Mouse (Mus musculus) myocyte (in vitro differentiated cells): ENCODE data around the gene Dzip1l. TPM values are rescaled to one million over a fixed set of nuclear protein-coding genes. Genes with fewer than 3 reads are reported as not detected.
A peak's percentile ranks its signal among the peaks of the same experiment; 100 is the strongest.
"Not testable (repeated sequence)": the region's sequence is repeated elsewhere in the genome, so short reads cannot be mapped to it uniquely, and the experiment has no call there.

Experiments used
- H3K27me3 ChIP-seq: one replicate; pipeline ENCODE4 v1.6.1; 2011; ENCODE audit not compliant: control insufficient read depth, insufficient read depth, insufficient read length
- H3K36me3 ChIP-seq: one replicate; pipeline ENCODE4 v1.6.1; 2011; ENCODE audit not compliant: control insufficient read depth, insufficient read depth
- H3K4me2 ChIP-seq: one replicate; pipeline ENCODE4 v1.6.1; 2011; ENCODE audit warnings: low read depth, control low read depth
- H3K4me3 ChIP-seq: one replicate; pipeline ENCODE4 v1.5.1; 2011; ENCODE audit warnings: mild to moderate bottlenecking, control low read depth, moderate library complexity
- H3K79me2 ChIP-seq: one replicate; pipeline ENCODE4 v1.6.1; 2011; ENCODE audit not compliant: control insufficient read depth, insufficient read depth
- H3ac ChIP-seq: one replicate; pipeline ENCODE4 v1.6.1; 2011; ENCODE audit not compliant: control insufficient read depth, insufficient read length
- CEBPB ChIP-seq: IDR thresholded peaks from 2 replicates; pipeline ENCODE4 v1.6.1; 2011; ENCODE audit warnings: mild to moderate bottlenecking, moderate library complexity; ENCODE audit not compliant: poor library complexity, insufficient read depth, severe bottlenecking
- E2F4 ChIP-seq: IDR thresholded peaks from one replicate; pipeline ENCODE4 v1.6.1; 2011; ENCODE audit warnings: mild to moderate bottlenecking, control low read depth, moderate library complexity; ENCODE audit not compliant: insufficient read depth
- MAX ChIP-seq: IDR thresholded peaks from one replicate; pipeline ENCODE4 v1.6.1; 2011; ENCODE audit warnings: low read depth, mild to moderate bottlenecking, control low read depth
- MYOD1 ChIP-seq, 3 experiments: IDR thresholded peaks; one replicate each; pipeline ENCODE4 v1.6.1; 2011; ENCODE audit warnings: control low read depth in 2 of 3, low read depth in 2 of 3, mild to moderate bottlenecking in 2 of 3, moderate library complexity in 1 of 3; ENCODE audit not compliant: insufficient read length in 2 of 3, control insufficient read depth in 1 of 3
- MYOG ChIP-seq, 3 experiments: IDR thresholded peaks; one replicate each; pipeline ENCODE4 v1.6.1; 2011; ENCODE audit warnings: control low read depth in 2 of 3, low read depth in 2 of 3, mild to moderate bottlenecking in 2 of 3; ENCODE audit not compliant: insufficient read length in 2 of 3, control insufficient read depth in 1 of 3, insufficient read depth in 1 of 3
- POLR2A ChIP-seq: IDR thresholded peaks from one replicate; pipeline ENCODE4 v1.6.1; 2011; ENCODE audit warnings: low read depth, mild to moderate bottlenecking, control low read depth, moderate library complexity; ENCODE audit not compliant: insufficient read length
- POLR2AphosphoS2 ChIP-seq: IDR thresholded peaks from one replicate; pipeline ENCODE4 v1.6.1; 2011; ENCODE audit warnings: low read depth, control low read depth; ENCODE audit not compliant: insufficient read length
- REST ChIP-seq: IDR thresholded peaks from one replicate; pipeline ENCODE4 v1.6.1; 2011; ENCODE audit warnings: mild to moderate bottlenecking, control low read depth, moderate library complexity; ENCODE audit not compliant: insufficient read depth, insufficient read length
- SRF ChIP-seq: IDR thresholded peaks from one replicate; pipeline ENCODE4 v1.6.1; 2011; ENCODE audit warnings: low read depth; ENCODE audit not compliant: control insufficient read depth, insufficient read length
- TCF12 ChIP-seq: IDR thresholded peaks from one replicate; pipeline ENCODE4 v1.6.1; 2011; ENCODE audit warnings: mild to moderate bottlenecking, control low read depth; ENCODE audit not compliant: poor library complexity, insufficient read depth, severe bottlenecking
- TCF3 ChIP-seq: IDR thresholded peaks from one replicate; pipeline ENCODE4 v1.6.1; 2011; ENCODE audit warnings: low read depth, control low read depth; ENCODE audit not compliant: insufficient read length
- USF1 ChIP-seq: IDR thresholded peaks from one replicate; pipeline ENCODE4 v1.6.1; 2011; ENCODE audit warnings: low read depth, mild to moderate bottlenecking, control low read depth, moderate library complexity
- polyA plus RNA-seq: library from polyadenylated mRNA; unstranded; fragments of >200 nt; fragmentation: generic; extraction: Trizol; gene quantifications from one replicate; pipeline ENCODE4 v1.2.1, GENCODE M21; 2012; ENCODE audit warnings: missing spikeins

Gene Dzip1l
- 6.5 TPM for polyA plus RNA-seq

- peaks cover 47% of the 10 kb centered on the region for H3K79me2 ChIP-seq
- no peaks in the 10 kb centered on the region for H3K27me3 ChIP-seq
- TF ChIP-seq TCF3 = no peak
- TF ChIP-seq E2F4 = no peak
- TF ChIP-seq MYOG (IDR thresholded peaks at IDR 0.05; ENCODE audit: control insufficient read depth in 1 of 3, insufficient read depth in 1 of 3, insufficient read length in 2 of 3, low read depth in 2 of 3) = no peak
- TF ChIP-seq POLR2A = peak; percentile 79
- no peak for TF ChIP-seq MAX
- no peak for TF ChIP-seq MYOD1 (IDR thresholded peaks at IDR 0.05; ENCODE audit: control insufficient read depth in 1 of 3, insufficient read length in 2 of 3, low read depth in 2 of 3)
- no peak for TF ChIP-seq TCF12
- TF ChIP-seq SRF = no peak
- TF ChIP-seq REST = no peak
- TF ChIP-seq POLR2AphosphoS2 = peak; percentile 71
- H3ac ChIP-seq = peak within 1 kb of the TSS; percentile 36
- H3K4me3 ChIP-seq = peak within 1 kb of the TSS; percentile 87
- H3K4me2 ChIP-seq = peak within 1 kb of the TSS; percentile 66
- H3K36me3 ChIP-seq = no peaks in the 10 kb centered on the region
Observed at GRCm38 (mm10) chr9:99629281-99630011, at the start of gene Dzip1l. Gene Dzip1l, plus strand, starts transcription at chr9:99629496.

DNA sequence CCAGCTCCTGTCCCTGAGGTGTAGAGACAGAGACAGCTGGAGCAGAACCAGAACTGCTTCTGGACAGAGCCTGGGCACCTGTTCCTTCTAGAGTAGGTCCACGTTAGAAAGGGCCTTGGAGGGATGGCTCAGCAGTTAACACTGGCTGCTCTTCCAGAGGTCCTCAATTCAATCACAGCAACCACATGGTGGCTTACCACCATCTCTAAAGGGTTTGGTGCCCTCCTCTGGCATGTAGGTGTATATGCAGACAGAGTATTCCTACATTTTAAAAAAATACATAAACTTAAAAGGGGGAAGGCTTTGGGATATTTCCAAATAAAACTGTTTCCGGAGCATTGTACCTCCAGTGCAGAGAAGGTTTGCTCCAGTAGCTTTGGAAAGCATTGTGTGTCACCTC lies 48.6 kb upstream of the Dzip1l start:
- no peak overlapping the region for H3K4me3 ChIP-seq
- peaks cover 12% of the 10 kb centered on the region for H3K36me3 ChIP-seq
- TF ChIP-seq SRF (no peak), TCF12 (no peak), MYOD1 (IDR thresholded peaks at IDR 0.05; ENCODE audit: control insufficient read depth in 1 of 3, insufficient read length in 2 of 3, low read depth in 2 of 3) (no peak), POLR2AphosphoS2 (no peak), POLR2A (no peak), TCF3 (no peak), MYOG (IDR thresholded peaks at IDR 0.05; ENCODE audit: control insufficient read depth in 1 of 3, insufficient read depth in 1 of 3, insufficient read length in 2 of 3, low read depth in 2 of 3) (no peak), MAX (no peak), E2F4 (no peak), REST (no peak)
- H3K27me3 ChIP-seq = no peaks in the 10 kb centered on the region
- no peak overlapping the region for H3K4me2 ChIP-seq
- peaks cover 33% of the 10 kb centered on the region for H3K79me2 ChIP-seq
- no peak overlapping the region for H3ac ChIP-seq

GRCm38 (mm10) chr9:99587505-99588202 lies 41.6 kb upstream of the Dzip1l start:
- Histone ChIP-seq H3ac (no peak overlapping the region), H3K27me3 (no peaks in the 10 kb centered on the region), H3K4me3 (no peak overlapping the region), H3K4me2 (peak overlapping the region; percentile 27), H3K36me3 (no peaks in the 10 kb centered on the region), H3K79me2 (no peaks in the 10 kb centered on the region)
- TF ChIP-seq SRF (no peak), TCF3 (no peak), E2F4 (no peak), TCF12 (no peak), CEBPB (no peak), MYOG (IDR thresholded peaks at IDR 0.05; ENCODE audit: control insufficient read depth in 1 of 3, insufficient read depth in 1 of 3, insufficient read length in 2 of 3, low read depth in 2 of 3) (no peak), REST (no peak), MYOD1 (IDR thresholded peaks at IDR 0.05; ENCODE audit: control insufficient read depth in 1 of 3, insufficient read length in 2 of 3, low read depth in 2 of 3) (no peak), USF1 (no peak), POLR2A (no peak), MAX (no peak), POLR2AphosphoS2 (no peak)

DNA sequence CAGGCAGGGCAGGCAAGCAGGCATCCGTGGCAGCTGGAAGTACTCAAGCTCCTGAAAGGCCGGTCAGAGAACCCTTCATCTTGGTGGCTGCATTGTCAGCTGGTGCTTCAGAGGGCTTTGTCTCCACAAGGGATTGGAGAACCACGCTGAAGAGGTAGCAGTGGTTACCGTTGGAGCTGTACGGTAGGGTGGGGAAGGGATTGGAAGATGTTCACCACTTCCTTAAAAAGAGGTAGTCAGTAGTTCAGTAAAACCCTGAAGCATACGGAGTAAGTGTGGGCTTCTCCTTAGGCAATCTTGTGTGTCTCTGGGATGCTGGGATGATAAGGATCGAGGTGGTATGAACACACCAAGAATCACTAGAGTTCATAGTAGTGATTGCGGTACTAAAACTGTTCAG lies 38.2 kb upstream of the Dzip1l start:
- TF ChIP-seq CEBPB = no peak
- TF ChIP-seq TCF3 = no peak
- TF ChIP-seq MYOD1 (IDR thresholded peaks at IDR 0.05; ENCODE audit: control insufficient read depth in 1 of 3, insufficient read length in 2 of 3, low read depth in 2 of 3) = no peak
- Histone ChIP-seq H3ac (no peak overlapping the region), H3K4me3 (no peak overlapping the region), H3K36me3 (no peaks in the 10 kb centered on the region), H3K27me3 (no peaks in the 10 kb centered on the region), H3K4me2 (no peak overlapping the region), H3K79me2 (no peaks in the 10 kb centered on the region)

DNA sequence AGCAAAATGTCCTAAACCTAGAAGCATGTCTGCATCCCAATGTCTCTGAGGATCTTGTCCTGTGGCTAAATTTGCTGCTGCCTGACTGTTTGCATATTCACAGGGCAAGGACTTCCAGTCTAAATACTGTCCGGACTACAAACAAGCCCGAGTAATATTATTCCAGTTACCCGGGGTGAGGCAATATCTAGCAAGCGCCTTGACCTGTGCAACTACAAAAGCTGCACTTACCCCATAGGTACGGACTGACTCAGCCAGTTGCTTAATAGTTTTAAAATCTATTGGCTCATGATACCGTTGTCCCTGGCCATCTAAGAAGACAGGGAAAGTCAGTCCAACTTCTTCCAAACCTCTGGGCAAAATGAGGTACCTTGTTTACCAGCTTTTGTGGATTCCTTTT lies 30.2 kb upstream of the Dzip1l start:
- not testable (repeated sequence) for H3K4me2 ChIP-seq, H3K27me3 ChIP-seq, H3K79me2 ChIP-seq

More for the DNA sequence above, 30.2 kb upstream of the Dzip1l start:
- H3K4me3 ChIP-seq, H3K36me3 ChIP-seq, H3ac ChIP-seq: not testable (repeated sequence)
